Mouse (Mus musculus) heart, postnatal 0 days (tissue): ENCODE results near the gene Tfip11.

ENCODE experiments used
- CTCF ChIP-seq: IDR thresholded peaks from 2 replicates; pipeline ENCODE4 v1.5.1; 2016; ENCODE audit warnings: antibody characterized with exemption, control low read depth, low read depth
- EP300 ChIP-seq: IDR thresholded peaks from 2 replicates; pipeline ENCODE4 v1.6.1; 2016; ENCODE audit warnings: antibody characterized with exemption, low read depth

DNA sequence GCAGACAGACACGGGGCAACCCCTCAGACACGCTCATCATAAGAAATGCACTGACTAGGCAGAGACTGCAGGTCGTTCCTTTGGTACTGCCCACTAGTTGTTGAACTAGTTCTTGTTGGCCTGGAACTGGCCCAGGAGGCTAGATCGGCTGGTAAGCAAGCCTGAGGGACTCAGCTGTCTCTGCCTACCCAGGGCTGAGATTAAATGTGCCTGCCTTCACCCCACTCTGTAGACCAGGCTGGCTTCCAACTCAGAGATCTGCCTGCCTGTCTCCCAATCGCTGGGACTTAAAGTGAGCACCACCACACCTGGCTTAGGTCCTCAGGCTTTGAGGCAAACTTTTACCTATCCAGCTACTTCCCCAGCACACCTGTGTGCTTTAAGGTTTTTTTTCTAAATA, 5.8 kb upstream of the Tfip11 start:
- TF ChIP-seq EP300: no peak
- TF ChIP-seq CTCF: no peak
